Mouse (Mus musculus) forebrain, postnatal 0 days (tissue): ENCODE data around the gene A4galt. TPM values are rescaled to one million over a fixed set of nuclear protein-coding genes. Genes with fewer than 3 reads are reported as not detected.

Experiments
- ATAC-seq: fragments of 200-750 bp; cut with Nextera tagmentation; 2 replicates; pipeline ENCODE4 v1.8.0; 2017; ENCODE audit warnings: mild to moderate bottlenecking, moderate library complexity
- DNase-seq: peaks from one replicate; pipeline ENCODE4 v3.0.0-alpha.2; 2015
- H3K27ac ChIP-seq: fragments of 300-500 bp; sonication (generic); 2 replicates; pipeline ENCODE4 v1.5.1; 2014; ENCODE audit warnings: low read depth, mild to moderate bottlenecking, antibody characterized with exemption, low read length, moderate library complexity, mixed read lengths
- H3K27me3 ChIP-seq: fragments of 300-500 bp; sonication (generic); 2 replicates; pipeline ENCODE4 v1.6.1; 2014; ENCODE audit warnings: mild to moderate bottlenecking, low read length, mixed read lengths; ENCODE audit not compliant: insufficient read depth
- H3K36me3 ChIP-seq: fragments of 300-500 bp; sonication (generic); 2 replicates; pipeline ENCODE4 v1.6.1; 2014; ENCODE audit warnings: mild to moderate bottlenecking, moderate library complexity; ENCODE audit not compliant: insufficient read depth
- H3K4me1 ChIP-seq: fragments of 300-500 bp; sonication (generic); 2 replicates; pipeline ENCODE4 v1.6.1; 2014; ENCODE audit warnings: antibody characterized with exemption; ENCODE audit not compliant: insufficient read depth
- H3K4me2 ChIP-seq: fragments of 300-500 bp; sonication (generic); 2 replicates; pipeline ENCODE4 v1.6.1; 2014; ENCODE audit warnings: low read depth, mild to moderate bottlenecking, moderate library complexity
- H3K4me3 ChIP-seq: fragments of 300-500 bp; sonication (generic); 2 replicates; pipeline ENCODE4 v1.5.1; 2014; ENCODE audit warnings: low read depth, low read length, mixed read lengths
- H3K9ac ChIP-seq: fragments of 300-500 bp; sonication (generic); 2 replicates; pipeline ENCODE4 v1.6.1; 2014; ENCODE audit warnings: mild to moderate bottlenecking
- H3K9me3 ChIP-seq: fragments of 300-500 bp; sonication (generic); 2 replicates; pipeline ENCODE4 v1.6.1; 2016; ENCODE audit warnings: low read length
- CTCF ChIP-seq: sonication (generic); IDR thresholded peaks from 2 replicates; pipeline ENCODE4 v1.5.1; 2016; ENCODE audit warnings: antibody characterized with exemption, control low read depth, low read depth
- WGBS: fragments of 180-500 bp; shearing (Covaris S2); extraction: QIAGEN DNeasy Blood & Tissue Kit; methylation state at CpG from one replicate; pipeline ENCODE4 v1.1.7; 2014; 5-methylcytosine and 5-hydroxymethylcytosine counted together
- polyA plus RNA-seq: library from polyadenylated mRNA; unstranded; fragments of >200 nt; fragmentation: Nextera tagmentation; extraction: Ambion mirVana; gene quantifications from 2 replicates; pipeline ENCODE4 v1.2.1, GENCODE M21; 2015
- total RNA-seq: library from RNA; depleted of rRNA; stranded (reverse); fragments of >200 nt; gene quantifications from 2 replicates; pipeline ENCODE4 v1.2.3, GENCODE M21; 2014; rRNA removed

A4galt gene
- total RNA-seq (3.3 and 11.6 TPM in 2 replicates), polyA plus RNA-seq (3.7 and 4.9 TPM in 2 replicates)

- Histone ChIP-seq H3K27ac (no peak within 1 kb of the TSS), H3K9me3 (no peaks in the 10 kb centered on the region), H3K4me1 (no peaks in the 10 kb centered on the region), H3K36me3 (no peaks in the 10 kb centered on the region), H3K4me3 (peak within 1 kb of the TSS; percentile 46), H3K9ac (peak within 1 kb of the TSS; percentile 46), H3K27me3 (peaks cover 24% of the 10 kb centered on the region), H3K4me2 (peak within 1 kb of the TSS; percentile 78)
- ATAC-seq (no peak), DNase-seq (no peak)
- WGBS, result 2% methylated on average over 61 of the region's 66 CpGs
- TF ChIP-seq CTCF, result no peak
Observed at GRCm38 (mm10) chr15:83251176-83252004, at the start of gene A4galt. Gene A4galt, minus strand, starts transcription at chr15:83251774.

GRCm38 (mm10) chr15:83299916-83300582, 48.5 kb upstream of the A4galt start:
- no peak for ATAC-seq
- 61% methylated on average over 10 of the region's 10 CpGs for WGBS

DNA sequence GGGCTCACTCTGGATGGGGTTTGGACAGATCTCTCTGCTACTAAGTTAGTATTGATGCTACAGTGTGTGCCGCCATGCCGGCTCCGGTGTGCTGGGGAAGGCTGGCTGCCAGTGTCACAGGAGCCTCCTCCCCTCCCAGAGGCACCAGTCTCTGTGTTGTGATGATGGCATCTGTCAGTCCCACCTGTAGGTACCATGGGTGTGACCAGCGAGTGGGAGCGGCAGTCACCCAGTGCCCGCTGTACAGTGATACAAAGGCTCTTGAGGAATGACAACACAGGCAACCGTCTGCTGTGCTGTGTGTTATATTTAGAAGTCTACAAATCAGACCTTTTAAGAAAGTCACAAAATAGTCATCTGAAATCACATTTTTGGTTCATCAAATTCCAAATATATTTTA, 47.9 kb upstream of the A4galt start:
- no peak overlapping the region for H3K4me2 ChIP-seq
- 87% methylated on average over 7 of the region's 7 CpGs for WGBS

More at GRCm38 (mm10) chr15:83299916-83300582, 48.5 kb upstream of the A4galt start:
- H3K36me3 ChIP-seq, result peaks cover 21% of the 10 kb centered on the region
- no peaks in the 10 kb centered on the region for H3K27me3 ChIP-seq
- no peak overlapping the region for H3K9ac ChIP-seq
- no peaks in the 10 kb centered on the region for H3K9me3 ChIP-seq
- TF ChIP-seq CTCF, result no peak
- H3K27ac ChIP-seq, result no peak overlapping the region
- no peak for DNase-seq
- no peak overlapping the region for H3K4me2 ChIP-seq
- H3K4me3 ChIP-seq, result no peak overlapping the region
- H3K4me1 ChIP-seq, result no peaks in the 10 kb centered on the region

GRCm38 (mm10) chr15:83298810-83299209, 47.2 kb upstream of the A4galt start:
- Histone ChIP-seq H3K4me1 (no peaks in the 10 kb centered on the region), H3K36me3 (peaks cover 16% of the 10 kb centered on the region), H3K4me2 (no peak overlapping the region), H3K27ac (no peak overlapping the region), H3K27me3 (no peaks in the 10 kb centered on the region), H3K9ac (no peak overlapping the region), H3K9me3 (no peaks in the 10 kb centered on the region), H3K4me3 (no peak overlapping the region)
- 88% methylated on average over 2 of the region's 2 CpGs for WGBS
- peak; percentile 38; the same call in 1 of the 2 replicates for TF ChIP-seq CTCF
- DNase-seq, result no peak
- ATAC-seq, result no peak

More for the DNA sequence above, 47.9 kb upstream of the A4galt start:
- H3K9ac ChIP-seq, result no peak overlapping the region
- H3K36me3 ChIP-seq, result peaks cover 17% of the 10 kb centered on the region
- no peak for DNase-seq
- ATAC-seq, result no peak
- H3K27me3 ChIP-seq, result no peaks in the 10 kb centered on the region
- no peaks in the 10 kb centered on the region for H3K4me1 ChIP-seq
- no peak overlapping the region for H3K4me3 ChIP-seq
- no peak overlapping the region for H3K27ac ChIP-seq
- TF ChIP-seq CTCF, result no peak
- H3K9me3 ChIP-seq, result no peaks in the 10 kb centered on the region

GRCm38 (mm10) chr15:83298313-83298712, 46.7 kb upstream of the A4galt start:
- ATAC-seq (no peak), DNase-seq (no peak)
- Histone ChIP-seq H3K27me3 (no peaks in the 10 kb centered on the region), H3K4me3 (no peak overlapping the region), H3K9ac (no peak overlapping the region), H3K9me3 (no peaks in the 10 kb centered on the region), H3K27ac (no peak overlapping the region), H3K4me2 (no peak overlapping the region), H3K4me1 (no peaks in the 10 kb centered on the region), H3K36me3 (peaks cover 11% of the 10 kb centered on the region)
- 0 out of 2 replicates have a peak, but pooled peaks have one; percentile 16 for TF ChIP-seq CTCF
- WGBS, result 87% methylated on average over 8 of the region's 8 CpGs

- 46% methylated on average over 7 of the region's 8 CpGs for WGBS
- Histone ChIP-seq H3K36me3 (peaks cover 6% of the 10 kb centered on the region; the same call in 1 of the 2 replicates), H3K9me3 (no peaks in the 10 kb centered on the region), H3K4me1 (no peaks in the 10 kb centered on the region), H3K9ac (no peak overlapping the region), H3K4me2 (no peak overlapping the region), H3K4me3 (no peak overlapping the region), H3K27me3 (no peaks in the 10 kb centered on the region), H3K27ac (no peak overlapping the region; the same call in 1 of the 2 replicates)
- TF ChIP-seq CTCF, result no peak
- DNase-seq (peak; percentile 32), ATAC-seq (peak; percentile 82)
Observed at GRCm38 (mm10) chr15:83296771-83297311, 45.3 kb upstream of the A4galt start.
